Mouse (Mus musculus) embryonic stem cell, embryonic (primary cell): ENCODE measurements around the gene Btbd35f23.
"Not testable (repeated sequence)": the region's sequence is repeated elsewhere in the genome, so short reads cannot be mapped to it uniquely, and the experiment has no call there.

ENCODE experiments used
- CTCF ChIA-PET, 4 experiments: fragments of 300-600 bp in 2 of 4; fragments of 350-600 bp in 2 of 4; sonication (Branson Sonifier 250); formaldehyde crosslinking; loops; one replicate each; lab custom pipeline; 2022; ENCODE audit warnings: inconsistent platforms in 2 of 4; lab: Charles Lee
- POLR2A ChIA-PET, 4 experiments: fragments of 300-600 bp in 2 of 4; fragments of 350-600 bp in 2 of 4; sonication (Branson Sonifier 250); formaldehyde crosslinking; loops; one replicate each; lab custom pipeline; 2022; ENCODE audit warnings: antibody characterized with exemption in 4 of 4, inconsistent platforms in 1 of 4; lab: Charles Lee

Btbd35f23 gene

GRCm38 (mm10) chrX:3076575-3076974, at the start of gene Btbd35f23:
TSS of gene Btbd35f23 (plus strand) at chrX:3076875.
- POLR2A ChIA-PET, CTCF ChIA-PET: not testable (repeated sequence)
